Mouse (Mus musculus): ENCODE results near the gene Kdm5b. TPM values are rescaled to one million over a fixed set of nuclear protein-coding genes. Genes with fewer than 3 reads are reported as not detected.
A peak's percentile ranks its signal among the peaks of the same experiment; 100 is the strongest.

Gene Kdm5b
- total RNA-seq, 2 experiments from 2014 or later: 63.8 to 66.6 TPM

DNA sequence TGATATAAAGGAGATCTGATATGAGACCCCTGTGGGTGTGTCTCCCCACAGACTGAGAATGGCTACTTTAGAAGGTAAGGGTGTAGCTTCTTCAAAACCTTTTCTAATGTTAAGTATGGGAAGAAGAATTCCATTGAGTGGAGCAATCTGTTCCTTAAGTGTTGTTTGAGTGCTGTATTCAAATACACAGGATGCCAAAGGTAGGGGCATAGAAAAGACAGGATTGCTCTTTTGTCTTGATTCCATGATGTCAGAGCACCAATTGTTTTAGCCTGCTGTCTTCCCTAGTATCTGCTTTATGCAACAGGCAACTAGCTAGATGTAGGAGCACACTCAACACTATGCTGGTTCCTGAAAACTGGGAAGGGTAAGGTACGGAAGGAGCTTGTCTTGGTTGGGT lies 24.9 kb upstream of the Kdm5b start:
- intact Hi-C loops (cut with DNase I): no loop called here
- DNase-seq (ENCODE audit: extremely low spot score in 1 of 2, low spot score in 2 of 2): no peak

- intact Hi-C loops (cut with DNase I): no loop called here
- DNase-seq (ENCODE audit: extremely low spot score in 1 of 2, low spot score in 2 of 2): no peak
Measured at GRCm38 (mm10) chr1:134535513-134535912, 24.5 kb upstream of the Kdm5b start.

- intact Hi-C loops (cut with DNase I): no loop called here
- no peak for DNase-seq (ENCODE audit: extremely low spot score in 1 of 2, low spot score in 2 of 2)
Measured at GRCm38 (mm10) chr1:134540610-134541009, 19.4 kb upstream of the Kdm5b start.

GRCm38 (mm10) chr1:134548231-134548630 lies 11.7 kb upstream of the Kdm5b start:
- DNase-seq (ENCODE audit: extremely low spot score in 1 of 2, low spot score in 2 of 2): no peak
- intact Hi-C loops (cut with DNase I): no loop called here

- intact Hi-C loops (cut with DNase I): no loop called here
- DNase-seq (ENCODE audit: extremely low spot score in 1 of 2, low spot score in 2 of 2): no peak
Measured at GRCm38 (mm10) chr1:134549632-134550132, 10.3 kb upstream of the Kdm5b start, which contains the start of gene Mgat4e. Gene Mgat4e (minus strand): TSS chr1:134549682.

DNA sequence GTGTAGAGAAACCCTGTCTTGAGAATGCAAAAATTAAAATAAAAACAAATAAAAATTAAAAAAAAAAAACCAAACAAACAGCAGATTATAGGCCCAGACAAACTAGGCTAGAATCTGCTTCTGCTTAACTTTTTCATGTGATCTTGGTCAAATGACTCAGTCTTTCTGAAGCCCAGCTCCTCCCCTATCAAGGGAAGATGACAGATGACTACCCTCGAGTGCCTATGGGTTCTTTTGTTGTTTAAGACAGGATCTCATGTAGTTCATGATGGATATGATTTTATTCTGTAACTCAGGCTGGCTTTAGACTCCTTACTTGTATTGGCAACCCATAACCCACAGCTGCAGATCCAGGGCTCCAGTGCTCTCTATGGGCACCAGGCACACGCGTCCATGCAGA lies 8.1 kb upstream of the Kdm5b start:
- DNase-seq (ENCODE audit: extremely low spot score in 1 of 2, low spot score in 2 of 2): no peak
- intact Hi-C loops (cut with DNase I): no loop called here

DNA sequence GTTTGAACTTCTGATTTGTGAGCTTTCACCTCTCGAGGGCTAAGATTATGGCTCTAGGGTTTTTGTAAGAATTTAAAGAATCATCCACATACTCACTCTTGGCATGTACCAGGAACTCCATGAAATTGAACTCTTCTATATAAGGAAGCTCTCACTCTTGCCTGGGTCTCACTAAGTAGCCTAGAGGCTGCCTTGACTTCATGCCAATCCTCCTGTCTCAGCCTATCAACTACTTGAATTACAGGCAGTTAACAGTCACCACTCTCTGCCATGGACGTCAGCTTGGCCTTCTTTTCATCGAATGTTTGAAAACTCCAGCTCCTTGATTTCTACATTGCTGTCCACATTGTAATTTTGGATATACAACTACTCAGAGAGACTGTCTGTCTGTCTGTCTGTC lies 7.6 kb upstream of the Kdm5b start:
- DNase-seq (ENCODE audit: extremely low spot score in 1 of 2, low spot score in 2 of 2): no peak
- intact Hi-C loops (cut with DNase I): no loop called here

- DNase-seq (ENCODE audit: extremely low spot score in 1 of 2, low spot score in 2 of 2): no peak
- intact Hi-C loops (cut with DNase I): no loop called here
Measured at GRCm38 (mm10) chr1:134555240-134555870, 4.6 kb upstream of the Kdm5b start.

DNA sequence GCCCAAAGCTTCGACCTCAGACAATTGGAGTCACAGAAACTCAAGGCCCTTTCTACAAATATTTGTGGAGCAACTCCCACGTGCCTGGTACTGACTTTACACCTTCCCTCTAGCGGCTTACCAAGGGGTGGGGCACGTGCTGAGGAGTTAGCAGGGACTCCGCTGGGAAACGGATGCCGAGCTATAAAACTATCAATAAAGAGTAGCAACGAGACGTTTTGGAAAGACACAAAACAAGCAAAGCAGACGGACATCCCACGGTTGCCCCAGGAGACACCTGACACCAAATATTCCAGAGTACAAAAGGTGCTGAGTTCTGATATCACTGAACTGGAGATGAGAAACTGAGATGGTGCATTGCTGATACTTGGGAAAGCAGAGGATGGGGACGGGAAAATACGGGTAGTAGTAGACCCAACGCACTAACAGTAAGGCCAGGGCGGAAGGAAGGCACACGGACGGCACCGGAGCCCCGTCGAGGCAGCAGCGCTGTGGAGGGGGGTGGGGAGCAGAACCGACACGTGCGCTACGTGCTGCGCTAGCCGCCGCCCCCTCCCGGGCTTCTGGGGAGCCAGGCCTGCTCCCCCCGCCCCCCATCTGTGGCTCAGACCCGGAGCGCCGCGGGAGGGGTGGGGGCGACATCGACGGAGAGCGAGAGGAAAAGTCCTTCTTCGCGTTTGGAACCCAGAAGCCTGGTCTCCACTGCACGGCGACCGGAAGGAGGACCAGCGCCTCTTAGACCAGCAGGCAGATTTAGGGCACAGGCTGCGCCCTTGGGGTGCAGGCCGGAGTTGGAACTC lies 3.9 kb upstream of the Kdm5b start:
- intact Hi-C loops (cut with DNase I): no loop called here
- peak; percentile 45 to 90 for DNase-seq (ENCODE audit: extremely low spot score in 1 of 2, low spot score in 2 of 2)

DNA sequence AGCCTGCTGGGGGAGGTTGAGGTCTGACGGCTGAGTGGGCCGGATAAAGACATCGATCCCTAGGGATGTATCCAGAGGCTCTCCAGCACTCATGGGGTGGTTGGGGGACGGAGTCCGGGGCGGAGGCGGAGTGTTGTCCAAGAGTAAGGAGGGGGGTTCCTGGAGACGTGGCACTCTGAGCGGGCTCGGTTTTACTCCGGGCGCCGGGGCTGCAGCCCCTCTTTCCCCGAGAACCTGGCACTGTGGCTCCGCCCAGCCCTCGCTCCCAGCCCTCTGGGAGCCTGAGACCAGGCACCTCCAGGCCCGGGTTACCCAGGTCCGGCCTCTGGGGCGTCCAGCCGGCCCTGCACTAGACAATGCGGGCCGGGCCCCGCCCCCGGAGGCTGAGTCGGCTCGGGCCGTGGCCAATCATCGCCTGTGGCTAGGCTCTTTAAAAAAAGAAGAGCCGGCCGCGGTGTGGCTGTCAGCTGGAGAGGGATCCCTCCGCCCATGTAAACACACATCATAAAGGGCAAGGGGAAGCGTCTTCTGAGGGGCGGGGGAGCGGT lies 3.2 kb upstream of the Kdm5b start:
- intact Hi-C loops (cut with DNase I): no loop called here
- peak; percentile 96 to 98 for DNase-seq (ENCODE audit: extremely low spot score in 1 of 2, low spot score in 2 of 2)

DNA sequence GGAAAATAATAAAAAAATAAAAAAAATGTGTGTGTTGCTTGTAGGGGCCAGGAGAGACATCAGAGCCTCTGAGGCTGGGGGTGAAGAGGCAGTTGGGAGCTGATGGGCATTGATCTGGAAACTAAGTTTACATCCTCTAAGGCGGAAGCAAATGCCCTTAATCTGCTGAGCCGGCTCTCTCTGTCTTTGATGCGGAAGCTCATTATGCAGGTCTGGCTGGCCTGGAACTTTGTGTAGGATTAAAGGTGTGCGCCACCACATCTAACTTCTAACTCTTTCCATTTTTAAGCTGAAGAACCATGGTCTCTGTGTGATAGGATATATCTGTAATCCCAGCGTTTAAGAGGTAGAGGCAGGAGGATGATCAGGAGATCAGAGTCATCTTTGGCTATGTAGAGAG lies 1.5 kb upstream of the Kdm5b start:
- DNase-seq (ENCODE audit: extremely low spot score in 1 of 2, low spot score in 2 of 2): no peak
- intact Hi-C loops (cut with DNase I): no loop called here

GRCm38 (mm10) chr1:134559226-134559625 lies 745 bp upstream of the Kdm5b start:
- DNase-seq (ENCODE audit: extremely low spot score in 1 of 2, low spot score in 2 of 2): no peak
- intact Hi-C loops (cut with DNase I): no loop called here

DNA sequence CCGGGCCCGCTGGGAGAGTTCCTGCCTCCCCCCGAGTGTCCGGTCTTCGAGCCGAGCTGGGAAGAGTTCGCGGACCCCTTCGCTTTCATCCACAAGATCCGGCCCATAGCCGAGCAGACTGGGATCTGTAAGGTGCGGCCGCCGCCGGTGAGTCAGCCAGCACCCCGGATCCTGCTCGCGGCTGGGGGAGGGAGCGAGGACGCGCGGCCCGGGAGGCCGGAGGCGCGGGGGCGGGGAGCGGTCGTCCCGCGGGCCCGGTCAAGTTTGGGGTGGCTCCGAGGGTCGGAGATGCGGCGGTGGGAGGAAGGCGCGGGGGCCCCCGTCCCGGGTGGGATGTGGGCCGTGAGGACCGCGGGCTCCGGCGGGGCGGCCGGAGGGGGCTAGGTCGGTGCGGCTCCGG lies 425 bp downstream of the Kdm5b start:
- peak in 1 of 2 experiments; percentile 69 for DNase-seq (ENCODE audit: extremely low spot score in 1 of 2, low spot score in 2 of 2)
- intact Hi-C loops (cut with DNase I): no loop called here

DNA sequence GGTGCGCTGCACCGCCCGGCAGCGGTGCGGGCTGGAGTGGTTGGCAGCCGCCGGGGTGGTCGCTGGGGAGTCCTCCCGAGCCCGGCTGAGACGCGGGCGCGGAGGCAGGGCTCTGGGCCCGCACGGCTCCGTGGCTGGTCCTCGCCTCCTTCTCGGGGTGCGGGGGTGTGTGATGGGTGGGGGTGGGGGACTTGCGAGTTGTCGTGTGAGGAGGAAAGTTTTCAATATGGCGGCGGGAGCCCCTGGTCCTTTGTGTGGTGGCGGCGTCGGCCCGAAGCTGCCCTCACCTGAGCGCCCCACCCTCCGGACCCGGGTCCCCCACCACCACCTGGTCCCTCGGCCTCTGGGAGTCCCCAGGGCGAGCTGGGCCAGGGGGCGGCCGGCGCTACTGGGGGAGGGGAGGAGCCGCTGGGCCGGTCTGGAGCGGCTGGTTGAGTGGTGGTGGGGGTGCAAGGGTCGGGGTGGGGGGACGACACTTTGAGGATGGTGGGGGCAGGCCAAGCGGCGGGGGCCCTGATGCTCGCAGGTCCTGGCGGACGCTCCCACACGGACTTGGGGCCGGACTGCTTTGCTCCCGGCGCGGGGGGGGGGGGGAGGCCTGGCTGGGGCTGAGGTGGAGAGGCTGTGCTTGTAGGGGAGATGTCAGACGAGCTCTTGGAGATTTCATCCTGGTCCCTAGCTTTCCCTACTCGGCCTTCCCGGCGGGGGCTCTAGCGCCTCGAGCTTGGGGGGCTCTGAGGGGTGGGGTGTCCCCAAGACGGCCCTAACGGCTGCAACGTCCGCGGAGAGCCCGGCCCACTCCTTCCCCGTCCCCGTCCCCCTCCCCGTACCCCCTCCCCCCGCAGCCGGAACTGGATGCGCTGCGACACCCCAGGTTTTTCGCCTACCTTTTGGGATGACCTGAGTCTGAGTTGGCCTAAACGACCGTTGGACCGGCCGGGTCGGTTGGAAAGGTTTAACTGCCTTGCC lies 1.1 kb downstream of the Kdm5b start:
- peak; percentile 23 to 70 for DNase-seq (ENCODE audit: extremely low spot score in 1 of 2, low spot score in 2 of 2)
- intact Hi-C loops (cut with DNase I): no loop called here

DNA sequence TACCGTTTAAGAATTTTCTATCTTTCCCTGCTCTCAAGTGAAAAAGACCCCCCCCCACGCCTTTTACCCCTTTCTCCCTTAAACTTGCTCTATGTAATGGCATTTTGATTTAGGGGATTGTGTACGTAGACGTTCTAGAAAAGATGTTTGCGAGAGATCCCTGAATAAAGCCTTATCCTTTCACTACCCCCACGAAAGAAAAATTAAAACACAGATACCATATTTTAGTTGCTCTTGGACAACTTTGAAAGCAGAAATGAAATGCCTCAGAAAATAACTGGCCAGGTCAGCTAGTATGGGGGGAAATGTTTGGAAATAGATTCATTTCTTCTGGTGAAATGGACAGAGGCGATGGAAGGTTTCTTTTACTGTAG lies 1.8 kb downstream of the Kdm5b start:
- no peak for DNase-seq (ENCODE audit: extremely low spot score in 1 of 2, low spot score in 2 of 2)
- intact Hi-C loops (cut with DNase I): no loop called here

DNA sequence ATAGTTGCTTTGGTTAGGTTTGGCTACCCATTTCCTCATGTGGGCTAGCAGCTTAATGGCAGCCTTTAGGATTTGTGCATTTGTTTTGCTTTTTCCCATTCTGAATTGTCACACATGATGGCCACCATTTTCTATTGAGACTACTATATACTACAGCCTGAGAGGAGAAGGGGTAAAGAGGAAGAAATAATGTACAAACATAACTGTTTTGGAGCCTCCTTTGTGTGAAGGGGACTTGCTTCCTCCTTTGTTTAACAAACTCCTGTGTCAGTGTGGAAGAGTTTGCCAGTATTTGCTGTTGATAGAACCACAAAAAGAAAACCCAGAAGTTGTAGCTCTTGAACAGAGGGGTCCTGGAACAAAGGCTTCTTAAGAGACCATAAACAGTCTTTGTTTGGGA lies 2.5 kb downstream of the Kdm5b start:
- intact Hi-C loops (cut with DNase I): no loop called here
- DNase-seq (ENCODE audit: extremely low spot score in 1 of 2, low spot score in 2 of 2): no peak

DNA sequence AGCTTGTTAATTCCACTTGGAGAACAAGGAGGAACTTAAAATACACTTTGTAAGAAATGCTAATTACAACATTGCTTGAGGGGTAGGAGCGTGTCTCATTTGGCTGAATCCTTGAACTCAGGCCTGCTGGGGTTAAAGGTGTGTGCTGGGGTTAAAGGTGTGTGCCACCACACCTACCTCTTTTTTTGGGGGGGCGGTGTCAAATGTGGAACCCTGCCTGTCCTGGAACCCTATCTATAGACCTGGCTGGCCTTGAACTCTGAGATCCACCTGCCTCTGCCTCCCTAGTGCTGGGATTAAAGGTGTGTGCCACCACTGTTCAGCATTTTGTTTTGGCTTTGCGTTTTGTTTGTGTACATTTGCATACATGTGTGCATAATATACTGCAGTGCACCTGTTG lies 3.8 kb downstream of the Kdm5b start:
- intact Hi-C loops (cut with DNase I): no loop called here
- DNase-seq (ENCODE audit: extremely low spot score in 1 of 2, low spot score in 2 of 2): no peak

GRCm38 (mm10) chr1:134567511-134567910 lies 7.5 kb downstream of the Kdm5b start:
- no peak for DNase-seq (ENCODE audit: extremely low spot score in 1 of 2, low spot score in 2 of 2)
- intact Hi-C loops (cut with DNase I): no loop called here

DNA sequence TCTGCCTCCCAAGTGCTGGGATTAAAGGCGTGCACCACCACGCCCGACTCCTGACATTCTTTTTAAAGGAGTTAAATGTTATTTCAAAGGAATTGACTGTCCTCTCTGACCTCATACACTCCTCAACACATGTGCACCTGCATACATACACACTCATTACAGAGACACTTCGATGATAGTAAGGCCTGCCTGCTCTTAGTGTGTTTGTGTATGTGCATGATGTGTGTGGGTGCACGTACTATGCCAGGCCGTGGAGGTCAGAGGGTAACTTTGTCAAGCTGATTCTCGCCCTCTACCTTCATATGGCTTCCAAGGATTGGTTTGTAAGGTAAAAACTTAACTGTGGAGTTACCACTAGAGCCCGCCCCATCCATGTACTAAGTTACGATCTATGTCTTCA lies 10.2 kb downstream of the Kdm5b start:
- intact Hi-C loops (cut with DNase I): no loop called here

More for the DNA sequence above, 10.2 kb downstream of the Kdm5b start:
- DNase-seq (ENCODE audit: extremely low spot score in 1 of 2, low spot score in 2 of 2): no peak

All from left cerebral cortex, postnatal 10 days (tissue).